Mouse (Mus musculus) C2C12 (cell line): ENCODE data around the gene Fam20b.

Experiments used
- CEBPB ChIP-seq: IDR thresholded peaks from one replicate; pipeline ENCODE4 v1.6.1; 2011; ENCODE audit warnings: low read depth, mild to moderate bottlenecking, control low read depth, moderate library complexity
- CTCF ChIP-seq: IDR thresholded peaks from one replicate; pipeline ENCODE4 v1.5.1; 2011; ENCODE audit not compliant: control insufficient read depth, insufficient read depth, insufficient read length
- MAX ChIP-seq: IDR thresholded peaks from one replicate; pipeline ENCODE4 v1.6.1; 2011; ENCODE audit warnings: mild to moderate bottlenecking, control low read depth
- MYOD1 ChIP-seq: IDR thresholded peaks from one replicate; pipeline ENCODE4 v1.6.1; 2011; ENCODE audit warnings: low read depth; ENCODE audit not compliant: control insufficient read depth, insufficient read length
- MYOG ChIP-seq: IDR thresholded peaks from one replicate; pipeline ENCODE4 v1.6.1; 2011; ENCODE audit not compliant: control insufficient read depth, insufficient read length; ENCODE audit errors: extremely low read depth
- USF1 ChIP-seq: IDR thresholded peaks from one replicate; pipeline ENCODE4 v1.6.1; 2011; ENCODE audit warnings: low read depth, mild to moderate bottlenecking, control low read depth, moderate library complexity

- TF ChIP-seq MAX (no peak), CTCF (no peak), MYOG (no peak), USF1 (no peak), MYOD1 (no peak), CEBPB (no peak)
Measured at GRCm38 (mm10) chr1:156758326-156758725, 39.4 kb upstream of the Fam20b start.
